Mouse (Mus musculus): ENCODE measurements around the gene Rgs7. TPM values are rescaled to one million over a fixed set of nuclear protein-coding genes. Genes with fewer than 3 reads are reported as not detected.

Rgs7 gene
- polyA plus RNA-seq, 1 experiment = not detected

DNA sequence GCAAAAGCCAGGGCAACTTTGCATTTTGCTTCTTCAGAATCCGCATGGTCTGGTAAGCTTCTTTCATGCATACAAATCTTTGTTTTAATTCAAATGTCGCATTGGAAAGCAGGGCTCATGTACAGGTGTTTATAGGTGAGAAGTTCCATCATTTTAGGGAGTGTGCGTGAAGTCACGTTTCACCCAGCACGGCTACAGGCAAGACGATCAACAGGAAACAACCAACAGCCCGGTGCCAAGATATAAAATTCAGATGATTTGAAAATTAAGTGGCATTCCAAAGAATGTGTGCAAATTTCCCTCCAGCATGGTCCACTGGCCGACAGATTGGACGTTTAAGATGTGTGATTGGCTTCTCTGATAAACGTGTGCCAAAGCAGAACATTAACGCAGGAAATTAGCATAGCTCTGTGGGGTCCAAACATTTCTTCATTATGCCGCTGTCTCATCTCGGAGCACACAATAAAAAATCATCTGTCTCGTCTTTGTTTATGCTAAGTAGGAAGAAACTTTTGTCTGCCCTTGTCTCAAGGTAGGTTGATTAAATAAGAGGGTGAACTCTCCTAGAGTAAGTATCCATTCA, 58.6 kb downstream of the Rgs7 start:
- Histone ChIP-seq H3K4me1 (ENCODE audit: control insufficient read depth, insufficient read depth, low read length) (no peaks in the 10 kb centered on the region), H3K27ac (ENCODE audit: insufficient read depth, low read depth, low read length) (no peak overlapping the region), H3K4me3 (ENCODE audit: insufficient read depth, low read length) (no peak overlapping the region)
- TF ChIP-seq POLR2A (IDR thresholded peaks at IDR 0.05; ENCODE audit: borderline replicate concordance, low read depth, low read length) (no peak), CTCF (IDR thresholded peaks at IDR 0.05; ENCODE audit: low read depth, low read length) (no peak)

DNA sequence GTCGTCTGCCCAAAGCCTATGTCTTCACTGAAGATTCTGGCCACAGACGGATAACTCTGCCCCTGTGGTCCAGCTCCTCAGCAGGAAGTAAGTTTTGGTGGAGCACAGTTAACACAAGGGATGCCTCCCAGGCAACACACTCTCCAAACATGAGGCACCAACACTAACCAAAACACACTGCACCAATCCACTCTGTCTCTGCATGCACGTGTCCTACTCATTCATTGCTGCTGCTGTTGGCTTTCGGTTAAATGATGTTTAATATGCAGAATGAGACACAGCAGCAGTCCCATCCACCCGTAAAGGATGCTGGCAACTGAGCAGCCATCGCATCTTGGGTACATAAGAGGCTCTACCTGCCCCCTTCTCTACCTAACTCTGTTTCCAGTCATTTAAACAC, 59.2 kb downstream of the Rgs7 start:
- no peaks in the 10 kb centered on the region for H3K4me1 ChIP-seq (ENCODE audit: control insufficient read depth, insufficient read depth, low read length)
- no peak for TF ChIP-seq POLR2A (IDR thresholded peaks at IDR 0.05; ENCODE audit: borderline replicate concordance, low read depth, low read length)
- no peak overlapping the region for H3K27ac ChIP-seq (ENCODE audit: insufficient read depth, low read depth, low read length)
- no peak overlapping the region for H3K4me3 ChIP-seq (ENCODE audit: insufficient read depth, low read length)

DNA sequence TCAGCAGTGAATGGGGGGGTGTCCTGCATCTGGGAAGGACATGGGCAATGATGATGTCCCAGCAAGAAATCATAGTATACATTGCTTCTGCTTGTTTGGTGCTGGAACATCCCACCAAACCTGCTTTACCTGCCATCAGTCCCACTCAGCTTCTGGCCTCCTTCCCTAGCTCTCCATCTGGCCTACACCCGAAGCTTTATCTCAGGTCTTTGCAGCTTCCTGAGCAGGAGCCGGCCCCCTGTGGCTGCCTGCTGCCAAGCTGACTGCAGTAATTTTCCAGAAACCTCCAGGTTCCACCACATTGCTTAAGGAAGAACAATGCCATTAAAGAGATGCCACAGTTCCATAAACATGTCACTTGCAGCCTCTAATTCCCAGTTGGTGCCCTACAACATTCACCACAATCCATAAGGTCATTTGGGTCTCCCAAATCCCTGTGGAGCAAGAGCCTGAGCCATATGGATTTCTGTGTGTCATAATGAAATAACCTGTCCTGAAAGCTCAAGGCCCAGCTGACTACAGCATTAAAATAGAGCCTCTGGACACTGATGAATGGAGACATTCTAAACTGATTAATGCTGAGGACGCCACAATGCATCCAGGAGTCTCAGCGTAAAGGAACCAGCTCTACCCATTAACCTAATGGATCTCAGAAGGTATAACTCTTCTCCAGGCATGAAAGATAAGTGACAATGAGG, 60.8 kb downstream of the Rgs7 start:
- Histone ChIP-seq H3K4me1 (ENCODE audit: control insufficient read depth, insufficient read depth, low read length) (no peaks in the 10 kb centered on the region), H3K27ac (ENCODE audit: insufficient read depth, low read depth, low read length) (no peak overlapping the region), H3K4me3 (ENCODE audit: insufficient read depth, low read length) (no peak overlapping the region)
- TF ChIP-seq CTCF (IDR thresholded peaks at IDR 0.05; ENCODE audit: low read depth, low read length) (no peak), POLR2A (IDR thresholded peaks at IDR 0.05; ENCODE audit: borderline replicate concordance, low read depth, low read length) (no peak)

DNA sequence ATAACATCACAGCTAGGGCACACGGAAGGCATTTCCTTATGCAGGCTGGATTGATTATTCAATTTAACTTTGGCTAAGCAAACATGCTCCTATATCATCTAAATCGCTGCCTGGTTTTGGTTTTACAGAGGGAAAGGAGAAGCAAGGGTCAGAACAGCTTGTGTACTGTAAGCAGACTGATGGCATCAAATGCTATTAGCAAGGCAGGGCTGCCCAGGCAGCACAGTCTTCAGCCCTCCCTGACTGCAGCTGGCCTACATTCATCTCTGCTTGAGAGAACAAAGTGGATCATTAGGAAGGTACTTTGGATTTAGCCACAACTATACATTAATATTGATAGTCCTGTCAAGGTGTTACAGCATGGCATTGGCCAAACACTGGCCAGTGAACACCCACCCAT, 65.2 kb downstream of the Rgs7 start:
- H3K4me3 ChIP-seq (ENCODE audit: insufficient read depth, low read length) = no peak overlapping the region
- no peaks in the 10 kb centered on the region for H3K4me1 ChIP-seq (ENCODE audit: control insufficient read depth, insufficient read depth, low read length)

DNA sequence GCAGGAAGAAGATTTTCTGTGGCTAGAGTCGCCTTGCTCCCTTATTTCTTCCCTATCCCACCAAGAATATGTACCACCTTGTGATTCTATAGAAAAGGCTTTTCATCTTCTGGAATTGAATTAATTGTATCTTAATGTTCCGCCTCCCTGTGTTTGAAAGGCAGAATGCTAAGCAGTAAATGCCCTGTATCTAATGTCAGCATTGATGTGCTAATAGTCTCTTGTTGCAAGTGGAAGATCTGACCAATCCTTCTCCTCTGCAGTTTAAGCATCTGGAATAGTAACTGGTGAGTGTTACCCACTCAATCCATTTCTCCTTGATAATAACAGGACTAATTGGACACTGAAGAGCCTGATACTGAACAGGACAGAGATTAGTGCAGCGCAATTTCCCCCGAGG, 65.9 kb downstream of the Rgs7 start:
- Histone ChIP-seq H3K4me1 (ENCODE audit: control insufficient read depth, insufficient read depth, low read length) (no peaks in the 10 kb centered on the region), H3K4me3 (ENCODE audit: insufficient read depth, low read length) (no peak overlapping the region), H3K27ac (ENCODE audit: insufficient read depth, low read depth, low read length) (no peak overlapping the region)
- no peak for TF ChIP-seq CTCF (IDR thresholded peaks at IDR 0.05; ENCODE audit: low read depth, low read length)
- no peak for TF ChIP-seq POLR2A (IDR thresholded peaks at IDR 0.05; ENCODE audit: borderline replicate concordance, low read depth, low read length)

More for the DNA sequence above, 65.2 kb downstream of the Rgs7 start:
- TF ChIP-seq CTCF (IDR thresholded peaks at IDR 0.05; ENCODE audit: low read depth, low read length) = no peak
- no peak for TF ChIP-seq POLR2A (IDR thresholded peaks at IDR 0.05; ENCODE audit: borderline replicate concordance, low read depth, low read length)
- H3K27ac ChIP-seq (ENCODE audit: insufficient read depth, low read depth, low read length) = no peak overlapping the region

DNA sequence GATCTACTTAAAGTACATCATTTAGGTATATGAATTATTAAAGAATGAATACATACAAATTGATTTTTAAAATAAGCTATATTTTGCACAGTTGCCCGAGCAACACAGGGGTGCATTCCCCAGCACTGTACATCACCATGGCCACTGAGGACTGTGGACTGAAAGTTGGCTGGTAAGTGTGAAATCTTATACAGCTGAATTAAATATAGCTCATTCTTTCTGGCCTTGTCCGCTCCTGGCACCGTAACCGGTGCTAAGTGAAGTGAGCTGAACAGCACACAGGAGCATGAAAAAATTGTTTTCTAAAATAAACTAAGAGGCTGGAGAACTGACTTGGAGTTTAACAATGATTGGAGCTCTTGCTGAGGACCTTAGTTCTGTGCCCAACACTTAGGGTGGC, 71.4 kb downstream of the Rgs7 start:
- Histone ChIP-seq H3K27ac (ENCODE audit: insufficient read depth, low read depth, low read length) (no peak overlapping the region), H3K4me3 (ENCODE audit: insufficient read depth, low read length) (no peak overlapping the region), H3K4me1 (ENCODE audit: control insufficient read depth, insufficient read depth, low read length) (no peaks in the 10 kb centered on the region)
- TF ChIP-seq CTCF (IDR thresholded peaks at IDR 0.05; ENCODE audit: low read depth, low read length) = no peak

DNA sequence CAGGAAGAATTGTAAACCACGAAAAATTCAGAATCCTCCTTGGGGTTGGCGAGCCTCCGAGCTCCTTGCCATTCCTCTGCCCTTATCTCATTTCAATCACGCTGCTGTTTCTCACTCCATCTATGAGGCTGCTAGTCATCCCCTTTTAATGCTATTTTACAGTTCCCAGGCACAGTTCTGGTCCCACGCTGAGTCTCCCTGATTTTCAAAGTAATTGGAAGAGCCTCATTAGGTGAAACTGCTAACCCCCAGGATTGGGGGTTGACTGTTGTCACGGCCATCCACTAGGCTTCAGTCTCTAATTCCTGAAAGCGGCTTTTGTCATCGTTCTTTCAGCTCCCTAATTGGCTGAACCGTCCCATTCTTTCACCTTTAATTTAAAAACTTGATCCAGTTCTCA, 76.6 kb downstream of the Rgs7 start:
- TF ChIP-seq POLR2A (IDR thresholded peaks at IDR 0.05; ENCODE audit: borderline replicate concordance, low read depth, low read length) (no peak), CTCF (IDR thresholded peaks at IDR 0.05; ENCODE audit: low read depth, low read length) (no peak)
- no peaks in the 10 kb centered on the region for H3K4me1 ChIP-seq (ENCODE audit: control insufficient read depth, insufficient read depth, low read length)

DNA sequence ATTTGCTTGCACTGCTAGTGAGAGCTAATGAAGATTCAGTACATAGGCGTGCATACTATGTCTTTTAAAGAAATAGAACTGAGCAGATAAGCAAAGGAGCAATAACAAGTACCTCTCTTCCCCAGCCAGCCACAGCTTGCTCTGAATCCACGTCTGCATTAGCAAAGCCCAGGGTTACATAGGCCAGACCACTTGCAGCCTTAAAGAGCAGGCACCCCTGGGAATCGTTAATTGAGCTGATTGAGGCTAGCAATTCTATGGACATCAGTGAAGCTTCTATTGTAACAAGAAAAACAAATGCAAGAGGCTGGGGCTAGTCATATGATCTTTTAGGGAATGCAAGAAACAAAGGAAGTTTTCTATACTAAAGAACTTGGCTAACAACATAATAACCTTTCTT, 81.9 kb downstream of the Rgs7 start:
- H3K27ac ChIP-seq (ENCODE audit: insufficient read depth, low read depth, low read length) = no peak overlapping the region
- H3K4me1 ChIP-seq (ENCODE audit: control insufficient read depth, insufficient read depth, low read length) = no peaks in the 10 kb centered on the region
- TF ChIP-seq POLR2A (IDR thresholded peaks at IDR 0.05; ENCODE audit: borderline replicate concordance, low read depth, low read length) (no peak), CTCF (IDR thresholded peaks at IDR 0.05; ENCODE audit: low read depth, low read length) (no peak)
- no peak overlapping the region for H3K4me3 ChIP-seq (ENCODE audit: insufficient read depth, low read length)

More for the DNA sequence above, 76.6 kb downstream of the Rgs7 start:
- Histone ChIP-seq H3K27ac (ENCODE audit: insufficient read depth, low read depth, low read length) (no peak overlapping the region), H3K4me3 (ENCODE audit: insufficient read depth, low read length) (no peak overlapping the region)

DNA sequence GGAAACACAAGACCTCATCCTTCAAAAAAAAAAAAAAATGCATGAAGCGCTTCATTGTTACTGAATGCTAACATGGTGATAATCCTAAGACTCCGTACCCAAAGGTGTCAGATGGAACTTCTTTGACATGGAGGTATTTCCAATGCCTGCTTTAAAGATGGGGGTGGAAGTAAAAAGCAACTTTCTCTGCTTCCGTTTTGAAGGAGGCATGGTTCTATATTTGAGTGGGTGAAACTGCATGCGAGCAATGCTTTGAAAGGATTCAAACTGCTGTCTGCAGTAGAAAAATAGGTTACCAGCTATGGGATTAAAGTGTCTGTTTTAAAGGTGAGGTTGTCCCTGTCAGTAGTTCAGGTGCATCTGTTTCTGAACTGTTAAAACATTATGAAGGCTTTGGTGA, 100.4 kb downstream of the Rgs7 start:
- H3K27ac ChIP-seq (ENCODE audit: insufficient read depth, low read depth, low read length) = no peak overlapping the region
- no peak overlapping the region for H3K4me3 ChIP-seq (ENCODE audit: insufficient read depth, low read length)
- TF ChIP-seq CTCF (IDR thresholded peaks at IDR 0.05; ENCODE audit: low read depth, low read length) = no peak
- no peak for TF ChIP-seq POLR2A (IDR thresholded peaks at IDR 0.05; ENCODE audit: borderline replicate concordance, low read depth, low read length)
- H3K4me1 ChIP-seq (ENCODE audit: control insufficient read depth, insufficient read depth, low read length) = no peaks in the 10 kb centered on the region

DNA sequence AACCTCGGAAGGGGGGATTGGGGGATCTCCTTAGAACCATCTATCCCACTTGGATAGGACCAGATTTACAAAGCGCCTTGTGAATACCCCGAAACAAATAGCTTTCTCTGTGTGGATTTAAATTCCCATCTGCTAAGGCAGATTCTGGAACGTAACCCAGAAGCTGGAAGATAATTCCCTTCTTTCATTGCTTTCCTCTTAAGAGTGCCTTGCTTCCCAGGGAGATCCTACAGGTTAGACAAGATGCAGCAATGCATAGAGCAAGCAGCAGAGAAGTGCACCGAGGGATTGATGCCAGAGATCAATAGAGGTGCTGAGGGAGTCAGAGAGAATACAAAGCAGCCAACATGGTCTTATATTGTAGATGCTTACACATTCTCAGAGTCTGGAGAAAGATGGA, 103.0 kb downstream of the Rgs7 start:
- H3K27ac ChIP-seq (ENCODE audit: insufficient read depth, low read depth, low read length) = no peak overlapping the region
- TF ChIP-seq POLR2A (IDR thresholded peaks at IDR 0.05; ENCODE audit: borderline replicate concordance, low read depth, low read length) (no peak), CTCF (IDR thresholded peaks at IDR 0.05; ENCODE audit: low read depth, low read length) (no peak)
- no peaks in the 10 kb centered on the region for H3K4me1 ChIP-seq (ENCODE audit: control insufficient read depth, insufficient read depth, low read length)
- no peak overlapping the region for H3K4me3 ChIP-seq (ENCODE audit: insufficient read depth, low read length)
